Mouse (Mus musculus) right cerebral cortex, postnatal 4 days (tissue): ENCODE measurements at regions not wholly inside any gene's neighbourhood (a gene's known extent, or its start where the extent isn't known, plus 50 kb on each side); places are given as distances from the start of the nearest gene placed in this dataset.
"Not testable (repeated sequence)": the region's sequence is repeated elsewhere in the genome, so short reads cannot be mapped to it uniquely, and the experiment has no call there.

Experiments
- DNase-seq: peaks from one replicate; pipeline ENCODE4 v3.0.0-alpha.2; 2022

GRCm38 (mm10) chr11:9932360-9933265 is 740.9 kb downstream of the Abca13 start:
- no peak for DNase-seq

GRCm38 (mm10) chr11:9962696-9963202 is 771.0 kb downstream of the Abca13 start:
- DNase-seq = no peak

- DNase-seq = no peak
Observed at GRCm38 (mm10) chr11:9982974-9983373, 791.2 kb downstream of the Abca13 start.

DNA sequence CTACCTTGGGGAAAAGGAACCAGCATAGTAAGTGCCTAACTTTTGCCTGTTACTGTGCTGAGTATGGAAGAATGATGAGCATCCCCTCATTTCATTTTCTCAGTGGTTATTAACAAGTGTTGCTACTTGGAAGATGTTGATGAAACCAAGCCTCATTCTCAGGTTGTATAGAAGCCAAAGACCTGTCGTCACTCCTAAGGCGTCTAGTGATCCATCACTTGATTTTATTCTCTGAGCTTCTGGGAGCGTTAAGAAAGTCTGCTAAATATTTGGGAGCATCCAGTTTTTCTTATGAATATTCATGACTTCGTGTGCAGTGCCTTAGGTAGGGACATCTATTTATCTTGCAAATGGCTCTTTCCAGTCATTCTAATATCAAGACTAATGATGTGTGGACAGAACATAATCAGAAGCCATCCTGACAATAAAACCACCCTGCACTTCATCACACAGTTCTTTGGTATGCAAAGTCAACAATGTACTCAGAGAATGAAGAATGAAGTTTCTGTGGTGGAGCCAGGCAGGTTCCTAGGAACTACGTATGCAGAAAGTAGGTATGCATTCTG is 802.9 kb downstream of the Abca13 start:
- DNase-seq = no peak

- DNase-seq = no peak
Observed at GRCm38 (mm10) chr11:9995356-9995755, 803.6 kb downstream of the Abca13 start.

DNA sequence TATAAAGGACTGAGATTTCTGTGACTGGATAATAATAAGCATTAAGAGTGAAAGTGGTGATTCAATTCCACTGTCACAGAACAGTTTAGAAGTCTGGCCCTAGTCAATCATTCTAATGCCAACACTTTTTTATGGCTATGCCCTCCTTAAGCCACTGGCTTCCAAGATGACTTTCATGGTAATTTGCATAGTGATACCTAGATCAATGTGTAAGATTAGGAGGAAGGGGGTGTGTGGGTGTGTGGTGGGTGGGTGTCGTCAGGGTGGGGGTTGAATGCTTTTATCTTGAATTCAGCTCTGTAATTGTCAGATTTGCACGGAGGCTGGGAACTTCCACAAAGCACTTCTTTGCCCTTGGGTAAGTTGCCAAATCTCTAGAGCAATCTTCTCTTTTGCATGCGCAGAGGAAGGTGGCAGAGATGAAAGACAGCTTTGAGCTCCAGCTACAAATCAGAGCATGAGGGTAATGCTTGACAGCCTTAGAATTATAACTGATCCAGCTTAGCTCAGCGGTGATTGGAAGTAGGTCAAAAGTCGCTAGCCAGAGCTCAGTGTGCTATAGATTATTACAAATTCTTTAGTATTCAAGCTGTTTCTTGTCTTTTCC is 805.9 kb downstream of the Abca13 start:
- DNase-seq = no peak

- DNase-seq = no peak
Observed at GRCm38 (mm10) chr11:10002170-10002569, 810.4 kb downstream of the Abca13 start.

DNA sequence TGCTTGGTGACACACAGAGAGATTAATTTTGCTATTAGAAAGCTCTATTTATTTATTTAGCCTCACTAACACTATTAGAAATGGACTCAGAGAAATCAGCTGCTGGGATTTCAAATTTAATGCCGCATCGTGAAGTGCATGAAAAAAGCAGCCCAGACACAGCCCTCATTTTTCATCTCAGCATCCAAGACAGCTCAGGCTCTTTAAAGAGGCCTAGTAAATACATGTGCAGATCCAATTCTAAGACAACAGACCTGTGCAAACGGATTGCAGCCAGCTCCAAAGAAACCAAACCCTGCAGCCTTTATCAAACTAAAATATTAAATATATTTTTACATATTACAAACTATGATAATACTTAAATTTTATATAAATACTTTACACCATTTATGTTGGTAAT is 815.1 kb downstream of the Abca13 start:
- DNase-seq = no peak

DNA sequence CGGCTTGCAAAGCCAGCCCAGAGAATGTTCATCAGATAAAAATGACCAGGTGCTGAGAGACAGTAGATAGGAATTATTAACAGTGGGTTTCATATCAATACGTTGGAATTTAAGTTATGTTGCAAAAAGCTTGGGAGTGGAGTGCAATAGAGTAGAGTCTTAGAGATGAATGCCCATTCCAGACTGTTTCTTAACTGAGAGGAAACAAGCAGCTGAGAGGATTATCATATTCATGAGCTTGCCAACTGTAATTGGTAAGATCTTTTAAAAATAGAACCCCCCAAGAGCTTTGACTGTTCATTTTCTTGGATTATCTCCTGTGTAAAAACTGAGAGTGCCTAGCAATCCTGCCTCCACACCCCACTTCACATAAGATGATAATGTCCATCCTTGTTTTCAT is 854.9 kb downstream of the Abca13 start:
- no peak for DNase-seq

DNA sequence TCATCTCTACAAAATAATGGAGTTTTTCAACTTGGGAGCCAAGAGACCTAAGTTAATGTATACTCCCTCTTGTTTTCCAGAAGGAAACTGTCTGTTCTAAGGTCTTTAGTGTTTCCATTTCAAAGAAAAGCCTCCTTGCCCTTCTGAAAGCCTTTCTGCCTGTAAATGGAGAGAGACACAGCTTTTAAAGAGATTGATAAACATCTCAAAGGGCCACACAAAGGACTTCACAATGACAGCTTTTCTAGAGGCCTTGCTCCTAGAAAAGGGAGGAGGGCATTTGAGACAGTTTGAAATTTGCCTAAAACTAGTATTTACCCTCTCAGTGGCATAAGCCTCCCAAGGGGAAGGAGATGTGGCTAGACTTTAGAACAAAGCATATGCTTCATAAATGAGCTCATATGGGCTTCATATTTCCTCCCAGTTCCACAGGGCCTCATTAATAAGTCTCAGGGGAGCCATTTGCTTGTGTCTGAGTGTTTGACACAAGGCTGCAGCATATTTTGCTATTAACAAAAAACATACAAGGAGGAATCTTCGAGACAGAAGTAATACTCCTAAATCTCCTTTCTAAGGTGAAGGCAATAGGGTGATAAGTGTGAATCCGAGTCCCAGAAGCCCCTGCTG is 860.0 kb downstream of the Abca13 start:
- DNase-seq = no peak

DNA sequence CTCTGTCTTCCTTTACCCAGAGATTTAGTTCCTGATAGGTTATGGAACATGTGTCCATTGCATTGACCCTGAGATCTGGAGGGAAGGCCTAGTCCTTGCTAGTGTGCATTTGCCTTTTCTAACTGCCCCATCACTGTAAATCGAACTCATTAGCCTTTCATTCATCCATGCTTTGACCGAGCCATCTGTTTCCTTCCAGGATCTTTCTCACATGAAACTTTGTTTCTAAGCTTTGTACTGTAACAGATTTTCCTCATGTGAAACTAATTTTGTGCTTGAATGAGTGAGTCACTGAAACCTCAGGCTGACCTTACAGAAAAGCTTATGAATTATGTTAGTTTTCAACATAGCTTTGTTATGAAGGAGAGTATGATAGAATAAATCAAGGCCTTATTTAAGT is 880.1 kb downstream of the Abca13 start:
- no peak for DNase-seq

DNA sequence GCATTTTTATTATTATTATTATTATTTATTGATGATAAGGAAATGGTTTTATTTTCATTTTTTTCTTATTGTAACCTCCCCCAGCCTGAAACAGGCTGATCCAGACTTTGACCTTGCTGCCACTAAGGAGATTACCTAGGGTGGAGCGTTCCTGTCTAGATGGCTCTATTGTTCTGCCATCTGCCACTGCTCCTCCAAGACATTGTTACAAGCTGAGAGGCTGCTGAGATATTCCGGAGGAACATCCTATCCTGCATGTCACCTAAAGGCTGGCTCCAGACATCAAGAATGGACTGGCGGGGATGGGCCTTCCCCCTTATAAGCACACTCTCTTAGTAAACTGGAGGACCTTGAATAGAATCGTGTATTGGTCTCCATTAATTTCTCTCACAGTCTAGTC is 896.2 kb downstream of the Abca13 start:
- no peak for DNase-seq

DNA sequence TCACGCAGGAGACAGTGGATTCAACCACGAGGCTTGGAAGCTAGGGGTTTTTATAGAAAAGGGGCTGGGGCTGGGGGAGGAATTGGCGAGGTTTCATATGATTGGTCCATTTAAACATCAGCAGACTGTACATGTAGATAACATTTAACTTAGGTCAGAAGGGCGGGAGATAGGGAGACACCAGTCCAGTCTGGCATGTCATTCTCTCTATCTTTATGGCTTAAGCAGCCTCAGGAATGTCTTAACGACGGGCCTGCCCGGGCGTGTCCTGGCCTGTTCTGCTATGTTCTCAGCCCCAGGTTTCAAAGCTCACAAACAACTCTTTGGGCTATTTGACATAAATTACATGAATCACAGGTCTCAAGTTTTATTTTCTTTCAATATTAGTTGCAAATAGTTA is 910.6 kb downstream of the Abca13 start:
- not testable (repeated sequence) for DNase-seq

DNA sequence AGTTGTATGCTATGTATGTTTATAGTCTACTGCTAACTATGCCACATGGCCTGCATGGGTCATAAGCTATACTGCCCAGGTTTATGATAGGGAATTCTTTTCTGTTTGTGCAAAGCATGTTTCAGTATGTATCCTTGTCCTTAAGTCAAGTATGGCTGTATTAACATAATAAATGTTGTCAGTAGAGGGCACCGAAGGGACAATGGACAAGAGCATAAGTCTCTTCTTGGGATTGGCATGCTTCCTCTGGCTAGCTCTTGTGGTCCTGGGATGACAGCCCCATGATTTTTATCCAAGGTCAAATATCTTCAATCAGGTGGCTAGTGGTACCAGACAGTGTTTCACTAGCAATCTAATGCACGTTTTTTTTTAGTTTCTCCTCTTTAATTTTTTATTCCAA is 913.3 kb downstream of the Abca13 start:
- no peak for DNase-seq

GRCm38 (mm10) chr11:10142161-10142560 is 950.4 kb downstream of the Abca13 start:
- no peak for DNase-seq

GRCm38 (mm10) chr11:10149160-10149559 is 957.4 kb downstream of the Abca13 start:
- DNase-seq = no peak

DNA sequence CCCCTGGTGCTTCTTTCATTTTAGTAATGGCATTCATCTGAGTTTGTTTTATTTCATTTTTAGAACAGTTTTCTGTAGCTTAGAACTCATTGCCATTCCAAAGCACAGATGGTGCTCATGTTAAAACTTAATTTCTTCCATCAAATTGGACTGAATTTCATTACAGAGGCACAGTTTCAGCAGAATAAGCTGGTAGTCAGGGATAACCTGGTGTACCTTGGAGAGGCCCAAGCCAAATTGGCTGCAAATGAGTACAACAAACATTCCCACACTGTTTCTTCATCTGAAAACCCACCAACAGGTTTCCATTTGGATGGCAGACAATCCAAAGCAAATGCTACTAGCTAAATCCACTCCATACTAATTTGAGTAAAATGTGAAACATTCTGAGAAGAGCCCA is 960.2 kb upstream of the Vwc2 start:
- peak; percentile 11 for DNase-seq

GRCm38 (mm10) chr11:10193738-10194137 is 920.3 kb upstream of the Vwc2 start:
- no peak for DNase-seq

DNA sequence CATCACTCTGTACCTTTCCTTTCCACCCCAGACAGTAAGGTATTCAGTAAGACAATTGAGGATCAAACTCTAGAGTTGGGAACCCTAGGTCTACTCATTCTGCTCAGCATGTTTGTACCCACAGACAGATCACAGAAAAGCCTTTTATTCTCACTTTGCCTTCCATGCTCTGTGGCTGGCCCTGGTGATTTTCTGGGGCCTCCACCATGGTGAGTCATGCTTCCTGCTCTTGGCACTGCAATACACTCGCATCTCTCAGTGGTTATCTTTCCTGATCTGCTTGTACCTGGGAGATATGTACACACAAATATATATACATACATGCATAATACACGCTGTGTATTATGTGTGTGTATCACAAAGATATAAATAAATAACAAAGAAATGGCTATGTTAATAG is 919.2 kb upstream of the Vwc2 start:
- DNase-seq = no peak

- no peak for DNase-seq
Observed at GRCm38 (mm10) chr11:10201021-10201420, 913.0 kb upstream of the Vwc2 start.

DNA sequence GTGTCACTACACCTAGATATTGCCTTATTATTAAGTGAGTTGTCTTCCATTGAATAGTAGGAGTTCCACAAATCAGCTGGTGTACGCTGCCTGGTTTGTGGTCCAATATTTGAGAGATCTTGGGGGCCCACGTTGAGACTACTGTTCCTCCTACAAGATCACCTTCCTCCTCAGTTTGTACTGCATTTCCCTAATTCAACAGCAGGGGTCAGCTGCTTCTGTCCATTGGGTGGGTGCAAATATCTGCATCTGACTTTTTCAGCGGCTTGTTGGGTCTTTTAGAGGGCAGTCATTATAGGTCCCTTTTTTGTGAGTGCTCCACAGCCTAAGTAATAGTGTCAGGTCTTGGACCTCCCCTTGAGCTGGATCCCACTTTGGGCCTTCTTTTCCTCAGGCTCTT is 908.8 kb upstream of the Vwc2 start:
- no peak for DNase-seq
